In the genomic region with DNA sequence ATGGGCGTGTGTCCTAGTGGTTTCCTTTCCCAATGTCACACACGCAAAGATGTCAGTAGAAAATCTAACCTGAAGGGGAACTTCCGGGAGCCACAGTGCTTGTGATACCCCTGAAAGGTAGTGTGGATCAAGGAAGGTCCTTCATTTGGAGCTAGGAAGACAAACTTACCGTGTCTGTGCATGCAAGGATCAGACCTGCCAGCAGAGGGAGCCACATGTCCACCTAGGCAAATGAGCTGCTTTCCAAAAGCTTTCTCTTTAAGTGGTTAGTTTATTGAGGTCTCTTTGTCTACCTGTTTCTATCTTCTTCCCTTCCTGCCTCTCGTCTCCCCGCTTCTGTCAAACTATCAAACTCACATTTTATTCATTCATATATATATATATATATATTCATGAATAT, we compare ENCODE assay signal across 8 mouse cellular contexts. TPM values are rescaled to one million over a fixed set of nuclear protein-coding genes. Genes with fewer than 3 reads are reported as not detected.
DNase-seq lines count a peak whose midpoint lies in the region; ATAC-seq and TF ChIP-seq lines count a peak whose summit lies in the region.

No protein-coding gene starts in this region.

- no peaks in the 10 kb centered on the region for H3K27me3 ChIP-seq in kidney, embryonic 16.5 days (ENCODE audit: insufficient read depth, low read length)
- no peaks in the 10 kb centered on the region for H3K27me3 ChIP-seq in testis, adult 2 months (ENCODE audit: control insufficient read depth, insufficient read depth, low read length)

- intact Hi-C loops in left cerebral cortex, postnatal 14 days (cut with DNase I): loop anchor here (1.0 kb wide), 1 partner anchor 143 kb away; no protein-coding TSS in a partner anchor

- H3K36me3 ChIP-seq in kidney, embryonic 16.5 days (ENCODE audit: insufficient read depth, low read length): no peaks in the 10 kb centered on the region
- no peaks in the 10 kb centered on the region for H3K36me3 ChIP-seq in testis, adult 2 months (ENCODE audit: control insufficient read depth, insufficient read depth, low read length)

- no peak for TF ChIP-seq POLR2A in embryonic fibroblast, embryonic 13.5 days (IDR thresholded peaks at IDR 0.05; ENCODE audit: low read depth, low read length)
- no peak for TF ChIP-seq POLR2A in testis, adult 2 months (IDR thresholded peaks at IDR 0.05; ENCODE audit: control insufficient read depth, low read depth, low read length)

- no peak for ATAC-seq in kidney, embryonic 16.5 days (ENCODE audit: low FRiP score, low TSS enrichment)
- ATAC-seq in hematopoietic stem cell, adult 5-6 weeks (replicated peaks in 1 of 2; ENCODE audit: insufficient read depth in 1 of 2, low FRiP score in 2 of 2, low TSS enrichment in 1 of 2, low read depth in 1 of 2, poor library complexity in 2 of 2, severe bottlenecking in 2 of 2): peak; percentile 85; a peak in 3 of 4 replicates
- ATAC-seq in monocyte, adult 5-6 weeks (replicated peaks; ENCODE audit: insufficient number of reproducible peaks, low FRiP score, low TSS enrichment, poor library complexity, severe bottlenecking): peak; percentile 95

- H3K9ac ChIP-seq in kidney, embryonic 16.5 days (replicated peaks; ENCODE audit: low read length): no peak overlapping the region

- no peak overlapping the region for H3K27ac ChIP-seq in kidney, embryonic 16.5 days (ENCODE audit: low read length)
- H3K27ac ChIP-seq in embryonic fibroblast, embryonic 13.5 days (ENCODE audit: insufficient read depth, low read length): no peak overlapping the region
- H3K27ac ChIP-seq in testis, adult 2 months (ENCODE audit: control insufficient read depth, insufficient read depth, low read depth, low read length): no peak overlapping the region

- WGBS in kidney, embryonic 16.5 days: 13% methylated on average over 6 of the region's 6 CpGs

- peak; percentile 65 for DNase-seq in kidney, adult 11 months
- peak; percentile 91 to 92 for DNase-seq in adrenal gland, postnatal 36 days
- DNase-seq in left cerebral cortex, postnatal 14 days (ENCODE audit: low spot score in 2 of 2): peak; percentile 86 to 93

- H3K4me1 ChIP-seq in kidney, embryonic 16.5 days (ENCODE audit: insufficient read depth, low read length): peaks cover 12% of the 10 kb centered on the region
- H3K4me1 ChIP-seq in embryonic fibroblast, embryonic 13.5 days (ENCODE audit: control insufficient read depth, insufficient read depth, low read length): 0 out of 2 replicates have a peak, but pooled peaks cover 2% of the 10 kb centered on the region
- H3K4me1 ChIP-seq in testis, adult 2 months (ENCODE audit: control insufficient read depth, insufficient read depth, low read length): no peaks in the 10 kb centered on the region

- H3K4me2 ChIP-seq in kidney, embryonic 16.5 days (replicated peaks; ENCODE audit: low read depth, low read length): no peak overlapping the region

- TF ChIP-seq CTCF in embryonic fibroblast, embryonic 13.5 days (IDR thresholded peaks at IDR 0.05; ENCODE audit: borderline replicate concordance, insufficient read depth, low read length): peak; percentile 94
- TF ChIP-seq CTCF in testis, adult 2 months (IDR thresholded peaks at IDR 0.05; ENCODE audit: control insufficient read depth, insufficient read depth, insufficient replicate concordance, low read depth, low read length): peak; percentile 84; the same call in 1 of the 2 replicates

- H3K9me3 ChIP-seq in kidney, embryonic 16.5 days (ENCODE audit: low read length): no peaks in the 10 kb centered on the region

- no peak overlapping the region for H3K4me3 ChIP-seq in kidney, embryonic 16.5 days (ENCODE audit: low read length)
- H3K4me3 ChIP-seq in embryonic fibroblast, embryonic 13.5 days (ENCODE audit: insufficient read depth, low read length): no peak overlapping the region
- H3K4me3 ChIP-seq in testis, adult 2 months (ENCODE audit: control insufficient read depth, low read depth, low read length): no peak overlapping the region

RNA-seq across cellular contexts. Expression of a gene that starts 40.0 kb away (rescaled TPM):
- 300 and 435 TPM in 2 replicates for polyA plus RNA-seq in kidney, embryonic 16.5 days (2015; fragmentation: Nextera tagmentation; extraction: Ambion mirVana)
- total RNA-seq in adrenal gland, postnatal 36 days (2021): 100 to 1,000 TPM; 372 to 394 TPM
- polyA plus RNA-seq in embryonic fibroblast, embryonic 13.5 days (2011; ENCODE audit: insufficient read length, low read depth, missing spikeins): 474 and 478 TPM in 2 replicates
- total RNA-seq in hematopoietic stem cell, adult 5-6 weeks (2017): 107 and 130 TPM in 2 replicates
- 100 to 1,000 TPM; 403 TPM for total RNA-seq in left cerebral cortex, postnatal 14 days (2021)
- 193 to 248 TPM (median 198 TPM) in 3 replicates for total RNA-seq in monocyte, adult 5-6 weeks (2017)
- 41.9 and 44.2 TPM in 2 replicates for polyA plus RNA-seq in testis, adult 2 months (2012; rRNA removed)

RNA-seq across cellular contexts. Expression of a gene that starts 54.4 kb away (rescaled TPM):
- polyA plus RNA-seq in kidney, embryonic 16.5 days (2015; fragmentation: Nextera tagmentation; extraction: Ambion mirVana): 79.2 and 81.3 TPM in 2 replicates
- total RNA-seq in adrenal gland, postnatal 36 days (2021): 100 to 1,000 TPM; 120 to 180 TPM
- 130 and 134 TPM in 2 replicates for polyA plus RNA-seq in embryonic fibroblast, embryonic 13.5 days (2011; ENCODE audit: insufficient read length, low read depth, missing spikeins)
- 16.5 and 21.8 TPM in 2 replicates for total RNA-seq in hematopoietic stem cell, adult 5-6 weeks (2017)
- 10 to 100 TPM; 53.5 to 59.4 TPM for total RNA-seq in left cerebral cortex, postnatal 14 days (2021)
- 129 to 134 TPM (median 132 TPM) in 3 replicates for total RNA-seq in monocyte, adult 5-6 weeks (2017)
- polyA plus RNA-seq in testis, adult 2 months (2012; rRNA removed): 22.5 and 24.0 TPM in 2 replicates
